Mouse (Mus musculus) cerebellum, postnatal 4 days (tissue): Measurements from ENCODE around the gene Nfkbib.

ENCODE experiments used
- DNase-seq, 2 experiments: peaks; one replicate each; pipeline ENCODE4 v3.0.0; 2022; ENCODE audit warnings: low spot score in 2 of 2, mixed read lengths in 1 of 2

The Nfkbib gene

DNA sequence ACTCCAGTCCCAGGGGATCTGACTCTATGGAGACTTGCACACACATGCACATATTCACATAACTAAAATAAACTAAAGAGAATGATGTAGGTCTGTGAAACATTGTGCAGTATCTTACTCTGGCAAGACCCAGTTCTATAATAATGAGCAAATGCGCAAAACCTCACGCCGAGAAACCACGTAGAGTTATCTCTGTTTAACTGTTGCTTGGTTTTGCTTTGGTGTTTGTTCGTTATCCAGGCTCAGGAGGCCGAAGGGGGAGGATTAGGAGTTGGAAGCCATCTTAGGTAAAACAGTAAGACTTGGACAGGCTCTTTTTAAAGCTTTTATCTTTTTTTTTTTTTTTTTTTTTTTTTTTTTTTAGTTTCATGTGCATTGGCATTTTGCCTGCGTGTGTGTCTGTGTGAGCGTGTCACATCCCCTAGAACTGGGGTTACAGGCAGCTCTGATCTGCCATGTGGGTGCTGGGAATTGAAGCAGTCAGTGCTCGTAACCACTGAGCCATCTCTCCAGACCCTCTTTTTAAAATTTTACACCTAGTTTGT is 2.2 kb upstream of the Nfkbib start:
- no peak for DNase-seq

DNA sequence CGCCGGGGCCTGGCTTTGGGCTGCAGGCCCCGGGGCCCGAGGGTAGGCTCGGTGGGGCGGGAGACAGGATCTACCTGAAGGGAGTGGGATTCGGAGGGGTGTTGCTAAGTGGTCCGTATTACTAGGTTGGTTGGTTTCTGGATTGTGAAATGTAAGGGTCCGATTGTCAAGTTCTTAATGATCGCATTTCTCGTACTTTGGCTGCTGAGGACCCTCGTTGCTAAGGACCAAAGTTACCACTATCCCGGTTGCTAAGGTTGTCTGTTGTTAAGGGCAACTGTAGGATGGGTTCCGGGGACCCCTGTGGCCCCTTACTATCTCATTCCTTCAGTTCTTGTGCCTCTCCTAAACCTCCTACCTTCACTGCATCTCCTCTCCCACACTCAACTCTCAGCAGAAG is 402 bp downstream of the Nfkbib start:
- DNase-seq, result no peak

DNA sequence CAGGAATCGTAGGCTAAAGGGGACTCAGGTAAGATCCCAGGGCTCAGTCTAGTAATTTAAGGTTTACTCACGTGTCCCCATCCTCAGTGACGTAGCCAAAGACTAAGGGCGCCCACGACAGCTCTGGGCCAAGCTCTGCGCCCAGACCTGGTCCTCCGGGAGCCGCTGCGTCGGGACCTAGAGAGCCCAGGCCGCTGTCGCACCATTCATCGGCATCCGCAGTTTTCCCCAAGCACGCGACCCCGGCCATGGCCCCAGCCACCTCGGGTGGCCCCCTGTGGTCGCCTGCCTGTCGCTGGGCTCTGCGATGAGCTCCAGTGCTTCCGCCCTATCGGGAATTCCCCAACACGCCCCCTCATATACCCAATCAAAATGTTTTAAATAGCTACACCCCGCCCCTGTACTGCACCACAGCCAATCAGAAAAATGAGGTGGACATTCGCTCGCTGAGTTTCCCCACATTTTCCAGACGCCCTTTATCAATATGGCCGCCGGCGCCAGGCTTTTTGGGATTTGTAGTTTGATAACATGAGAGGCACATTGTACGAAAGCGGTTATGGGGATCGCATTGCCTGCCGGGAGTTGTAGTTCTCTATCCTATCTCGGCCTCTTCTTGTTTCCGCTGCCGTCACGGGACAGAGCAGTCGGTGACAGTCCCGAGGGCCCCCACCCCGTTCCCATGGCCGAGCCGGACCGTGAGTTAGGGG is 986 bp downstream of the Nfkbib start, which contains the start of gene Sirt2:
Gene Sirt2 (plus strand): TSS at position 563 of the 707 bp plus-strand sequence.
- peak; percentile 87 to 95 for DNase-seq

DNA sequence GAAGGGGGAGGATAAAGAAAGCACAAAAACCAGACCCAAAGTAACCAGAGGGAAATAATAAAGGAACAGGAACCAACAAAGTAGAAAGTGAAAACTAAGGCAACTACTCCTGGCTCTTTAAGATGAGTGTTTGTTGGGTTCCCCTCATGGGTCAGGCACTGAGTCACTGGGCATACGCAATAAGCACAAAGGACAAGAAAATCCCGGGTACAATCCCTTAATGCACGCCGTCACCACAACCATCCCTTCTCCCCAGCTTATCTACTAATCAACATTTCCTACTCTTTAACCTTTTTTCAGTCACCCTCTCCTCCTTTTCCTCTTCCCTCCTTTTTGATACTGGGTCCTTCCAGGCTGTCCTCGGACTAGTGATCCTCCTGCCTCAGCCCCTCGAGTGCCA is 2.1 kb downstream of the Nfkbib start:
- no peak for DNase-seq

DNA sequence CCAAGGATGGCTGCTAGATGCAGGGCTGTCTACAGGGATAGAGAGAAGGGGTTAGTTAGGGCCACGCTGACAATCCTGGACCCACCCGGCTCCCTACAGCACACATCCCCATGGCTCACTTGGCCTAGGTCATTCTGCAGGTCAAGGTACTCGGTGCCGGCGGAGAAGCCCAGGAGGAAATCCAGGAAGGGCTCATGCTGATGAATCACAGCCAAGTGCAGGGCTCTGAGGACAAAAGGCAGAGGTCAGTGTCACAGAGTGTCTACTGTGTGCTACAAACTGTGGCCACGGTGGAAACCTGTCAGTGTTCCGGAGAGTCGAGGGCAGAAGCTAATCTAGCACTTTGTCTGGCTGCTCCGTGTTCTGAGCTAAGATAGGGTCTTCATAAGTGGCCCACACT is 5.4 kb downstream of the Nfkbib start:
- no peak for DNase-seq

DNA sequence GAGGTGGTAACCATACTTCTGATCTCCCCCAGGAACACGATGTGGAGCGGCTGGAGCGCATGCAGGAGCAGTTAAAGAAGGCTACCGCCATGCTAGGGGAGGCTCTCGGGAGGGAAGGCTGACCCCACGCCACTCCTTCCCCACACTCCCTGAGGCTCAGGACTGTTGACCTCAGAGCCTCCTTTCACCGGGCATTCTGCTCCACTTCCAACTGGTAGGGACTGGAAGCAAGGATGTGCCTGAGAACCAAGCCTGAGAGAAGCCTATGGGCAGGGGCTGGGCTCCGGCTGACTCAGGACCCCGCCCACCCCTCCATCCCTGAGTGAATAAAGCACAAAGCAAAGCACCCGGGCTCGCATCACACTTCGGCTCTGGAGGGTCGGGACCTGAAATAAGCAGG is 8.7 kb downstream of the Nfkbib start:
- DNase-seq, result no peak

DNA sequence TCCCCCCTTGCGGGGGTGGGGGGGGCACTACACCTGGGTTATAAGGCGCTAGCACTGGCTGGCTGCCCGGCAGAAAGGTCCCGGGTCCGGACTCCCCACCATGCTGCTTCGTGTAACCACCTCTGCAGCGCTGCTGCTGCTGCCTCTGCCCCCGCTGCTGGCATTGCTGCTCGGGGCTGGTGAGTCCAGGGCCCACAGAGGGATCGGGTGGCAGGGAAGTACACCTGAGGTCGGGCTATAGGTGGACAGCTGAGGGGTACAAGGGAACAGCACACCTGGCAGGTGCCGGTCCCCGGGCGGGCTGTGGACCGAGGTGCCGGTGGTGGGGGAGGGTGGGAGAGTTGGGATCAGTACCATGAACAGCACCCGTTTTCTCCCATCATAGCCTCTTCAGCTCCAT is 11.2 kb downstream of the Nfkbib start, which contains the start of gene Ccer2:
Gene Ccer2 (plus strand): TSS at position 96 of the 400 bp plus-strand sequence.
- no peak for DNase-seq

DNA sequence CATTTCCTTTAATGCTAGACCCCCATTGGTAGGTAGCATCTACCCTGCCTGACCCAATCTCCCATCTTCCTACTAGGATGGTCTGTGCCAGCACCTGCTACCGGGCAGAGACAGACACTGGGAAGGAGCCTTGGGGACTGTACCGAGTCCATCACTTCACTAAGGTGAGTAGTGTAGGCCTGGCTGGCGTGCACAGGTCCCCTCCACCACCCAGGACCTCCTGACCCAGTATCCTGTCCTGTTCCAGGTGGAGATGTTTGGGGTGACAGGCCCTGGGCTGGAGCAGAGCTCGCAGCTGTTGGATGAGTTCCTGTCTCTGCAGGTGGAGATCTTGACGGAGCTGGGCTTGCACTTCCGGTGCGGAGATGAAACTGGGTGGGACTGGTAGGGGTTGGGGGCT is 17.4 kb downstream of the Nfkbib start:
- DNase-seq, result no peak

DNA sequence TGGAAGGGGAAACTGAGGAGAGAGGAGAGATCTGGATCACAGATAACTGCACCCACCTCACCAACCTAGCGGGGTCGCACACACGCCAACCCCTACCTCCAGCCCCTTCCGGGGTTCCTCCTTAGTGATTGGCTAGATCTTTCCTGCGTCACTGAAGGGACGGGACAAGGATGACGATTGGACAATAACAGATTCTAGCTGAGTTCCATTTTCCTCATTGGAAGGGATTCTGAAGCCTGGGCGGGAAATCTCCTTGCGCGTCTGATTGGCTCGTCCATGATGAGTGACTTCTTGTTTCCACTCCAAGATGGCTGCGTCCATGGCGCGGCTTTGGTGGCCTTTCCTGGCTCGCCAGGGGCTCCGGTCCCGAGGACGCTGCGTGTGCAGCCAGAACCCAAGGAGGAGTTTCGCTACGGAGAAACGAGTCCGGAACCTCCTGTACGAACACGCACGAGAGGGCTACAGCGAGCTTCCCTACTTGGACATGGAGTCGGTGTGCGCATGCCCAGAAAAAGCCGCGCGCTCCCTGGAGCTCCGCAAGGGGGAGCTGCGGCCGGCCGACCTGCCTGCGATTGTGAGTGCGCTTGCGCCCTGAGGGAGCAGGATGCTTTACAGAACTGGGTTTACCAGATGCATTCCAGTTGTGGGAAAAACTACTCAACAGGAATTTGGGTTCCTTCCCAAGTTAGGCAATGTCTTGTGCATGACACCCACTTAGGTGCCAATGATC is 25.4 kb downstream of the Nfkbib start, which contains the start of the genes Mrps12 and Sars2:
Gene Mrps12 (minus strand): TSS at position 112 of the 730 bp plus-strand sequence.
Gene Sars2 (plus strand): TSS at position 284 of the 730 bp plus-strand sequence.
- DNase-seq, result peak; percentile 85 to 95

DNA sequence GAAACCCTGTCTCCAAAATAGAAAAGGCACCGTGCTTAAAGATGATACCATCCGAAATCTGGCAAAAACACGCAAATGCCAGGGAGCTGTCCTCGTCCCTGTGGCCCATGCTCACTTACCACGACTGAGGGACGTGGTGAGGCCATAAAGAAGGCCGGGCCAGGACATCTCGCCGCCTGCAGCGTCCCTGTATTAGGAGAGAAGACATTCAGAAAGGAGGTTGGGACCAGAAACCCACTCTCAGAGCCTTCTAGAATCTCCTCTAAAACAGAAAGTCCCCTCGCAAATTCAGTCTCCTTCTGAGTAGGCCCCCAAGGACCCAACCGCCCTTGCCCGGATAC is 26.0 kb downstream of the Nfkbib start:
- DNase-seq, result no peak

DNA sequence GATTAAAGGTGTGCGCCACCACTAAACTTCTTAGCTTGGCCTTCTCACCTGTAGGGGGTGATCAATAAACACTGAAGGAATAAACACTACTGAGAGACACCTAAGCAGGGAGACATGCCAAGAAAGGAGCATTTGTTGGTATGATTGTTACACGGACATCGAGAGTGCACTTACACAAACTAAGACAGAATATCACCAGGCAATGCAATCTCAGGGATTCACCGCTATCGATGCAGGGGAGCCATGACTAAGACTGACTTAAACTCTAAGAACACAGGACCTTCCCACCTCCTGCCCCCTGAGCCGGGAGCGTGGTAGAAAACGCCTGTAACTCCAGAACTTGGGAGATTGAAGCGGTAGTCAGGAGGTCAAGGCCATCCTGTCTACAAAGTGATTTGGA is 26.4 kb downstream of the Nfkbib start:
- DNase-seq, result no peak

DNA sequence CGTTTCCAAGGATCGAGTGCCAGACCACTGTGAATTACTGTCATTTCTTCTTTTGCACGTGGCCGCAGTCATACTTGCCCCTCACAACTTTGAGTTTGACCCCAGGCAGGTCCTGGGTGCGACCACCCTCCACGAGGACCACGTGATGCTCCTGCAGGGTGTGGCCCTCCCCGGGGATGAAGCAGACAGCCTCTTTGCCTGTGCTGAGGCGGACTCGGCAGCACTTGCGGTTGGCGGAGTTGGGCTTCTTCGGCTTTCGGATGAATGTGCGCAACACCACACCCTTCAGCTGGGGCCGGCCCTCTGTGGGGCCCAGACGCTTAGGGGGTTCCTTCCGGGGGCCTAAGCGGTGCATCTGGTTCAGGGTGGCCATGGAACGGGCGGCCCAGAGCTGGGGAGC is 27.5 kb downstream of the Nfkbib start:
- no peak for DNase-seq

DNA sequence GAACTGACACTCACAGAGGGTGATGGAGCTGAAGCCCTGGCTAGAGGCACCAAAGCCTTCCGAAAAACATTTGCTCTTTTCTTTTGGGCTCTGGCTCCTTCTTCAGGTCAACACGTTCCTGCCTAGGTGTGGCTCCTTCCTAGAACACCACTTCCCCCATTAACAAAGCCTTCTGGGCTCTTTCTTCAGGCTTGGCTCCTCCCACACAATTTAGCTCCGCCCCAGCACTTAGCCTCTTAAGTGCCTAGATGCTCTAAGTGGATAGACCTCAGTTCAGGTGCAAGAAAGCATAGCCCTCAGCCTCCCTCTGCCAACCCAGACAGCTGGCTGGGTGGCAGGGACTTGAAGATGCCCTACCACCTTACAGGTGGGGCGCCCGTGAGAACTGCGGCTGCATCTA is 31.6 kb downstream of the Nfkbib start:
- no peak for DNase-seq

DNA sequence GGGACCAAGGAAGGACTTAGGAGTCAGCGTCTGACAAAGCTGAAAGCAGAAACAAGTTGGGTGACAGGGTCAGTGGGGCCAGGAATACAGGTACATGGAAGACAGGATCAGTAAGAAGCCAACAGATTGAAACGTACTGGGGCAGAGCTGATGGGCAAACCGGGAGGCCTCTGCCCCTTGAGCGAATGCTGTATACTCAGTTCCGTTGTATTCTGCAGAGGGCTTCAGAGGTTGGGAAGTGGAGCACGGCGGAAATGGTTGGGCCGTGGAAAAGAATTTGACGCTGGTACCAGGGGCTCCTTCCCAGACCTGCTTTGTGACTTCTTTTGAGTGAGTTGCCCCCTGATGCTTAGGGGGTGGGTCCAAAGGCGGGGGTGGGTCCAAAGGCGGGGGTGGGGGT is 34.1 kb downstream of the Nfkbib start:
- no peak for DNase-seq

DNA sequence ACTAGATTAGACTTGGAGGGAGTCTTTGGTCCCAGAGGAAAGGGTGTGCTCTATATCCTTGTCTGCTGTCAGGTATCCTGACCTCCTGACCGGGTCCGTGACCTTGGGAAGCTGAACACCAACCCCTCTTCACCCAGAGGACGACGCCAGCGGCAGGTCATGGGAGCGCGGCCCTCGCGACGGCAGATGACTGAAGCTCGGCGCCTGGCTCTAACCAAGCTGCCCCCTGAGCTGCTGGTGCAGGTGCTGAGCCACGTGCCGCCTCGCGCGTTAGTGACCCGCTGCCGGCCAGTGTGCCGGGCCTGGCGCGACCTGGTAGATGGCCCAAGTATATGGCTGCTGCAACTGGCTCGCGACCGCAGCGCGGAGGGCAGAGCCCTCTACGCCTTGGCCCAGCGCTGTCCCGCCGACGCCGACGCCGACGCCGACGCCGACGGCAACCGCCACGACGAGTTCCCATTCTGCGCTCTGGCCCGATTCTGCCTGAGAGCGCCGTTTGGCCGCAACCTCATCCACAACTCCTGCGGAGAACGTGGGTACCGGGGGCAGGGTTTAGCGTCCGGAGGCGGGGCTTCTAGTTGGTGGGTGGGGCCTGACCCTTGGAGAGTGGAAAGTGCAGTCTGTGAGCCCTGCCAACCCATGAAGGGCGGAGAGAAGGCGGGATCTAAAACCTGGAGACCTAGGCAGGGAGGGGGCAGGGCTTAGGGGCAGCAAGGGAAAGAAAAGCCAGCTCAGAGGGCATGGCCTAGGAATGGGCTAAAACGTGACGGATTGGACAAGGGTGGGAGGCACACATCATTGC is 34.8 kb downstream of the Nfkbib start:
- peak; percentile 41 to 47 for DNase-seq

DNA sequence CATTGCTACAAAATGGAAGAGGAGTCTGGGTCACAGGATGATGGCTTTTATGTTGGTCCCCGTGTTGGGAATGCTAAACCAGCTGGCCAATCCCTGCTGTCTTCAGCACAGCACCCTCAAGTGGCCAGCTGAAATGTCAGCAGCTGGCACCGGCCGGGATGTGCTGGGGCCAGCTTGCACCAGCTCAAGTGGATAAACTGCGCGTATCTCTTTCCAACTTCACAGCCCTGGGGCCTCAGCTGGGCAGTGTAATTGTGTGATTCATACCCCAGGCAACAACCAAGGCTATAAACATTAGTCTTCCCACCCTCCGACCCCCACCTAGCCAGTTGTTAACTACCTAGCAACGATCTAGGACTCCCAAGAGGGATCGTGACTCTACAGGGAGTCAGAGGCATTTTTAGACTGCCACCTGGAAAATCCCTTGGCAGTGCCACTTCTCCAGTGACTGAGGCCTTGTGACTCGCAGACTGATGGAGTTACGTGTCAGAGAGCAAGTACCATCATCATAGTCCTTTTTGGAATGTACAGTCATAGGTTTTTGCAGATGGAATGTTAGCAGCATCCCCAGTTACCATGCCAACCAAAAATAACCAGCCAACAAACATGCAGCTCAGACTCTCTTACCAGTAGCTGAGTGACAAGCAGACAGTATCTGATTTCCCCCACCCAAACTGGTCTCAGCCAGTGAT is 39.5 kb downstream of the Nfkbib start:
- DNase-seq, result peak in 1 of 2 experiments; percentile 39

DNA sequence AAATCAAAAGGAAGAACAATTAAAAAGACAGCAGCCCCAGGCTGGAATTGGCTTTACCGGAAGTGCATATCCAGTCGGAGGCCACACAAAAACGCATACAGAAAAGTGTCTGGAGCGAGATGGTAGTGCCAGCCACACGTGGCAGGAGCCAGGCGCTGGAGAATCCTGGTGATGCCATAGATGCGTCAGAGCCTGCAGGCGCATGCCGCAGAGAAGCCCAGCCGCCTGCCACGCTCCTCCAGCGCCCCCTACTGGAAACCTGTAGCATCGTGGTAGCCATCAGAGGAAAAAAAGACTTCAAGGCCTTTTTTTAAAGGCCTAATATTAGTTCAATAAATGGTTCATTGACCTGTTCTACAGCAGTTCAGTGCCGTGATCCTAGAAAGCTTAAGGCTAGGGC is 40.7 kb downstream of the Nfkbib start:
- peak; percentile 68 to 84 for DNase-seq

DNA sequence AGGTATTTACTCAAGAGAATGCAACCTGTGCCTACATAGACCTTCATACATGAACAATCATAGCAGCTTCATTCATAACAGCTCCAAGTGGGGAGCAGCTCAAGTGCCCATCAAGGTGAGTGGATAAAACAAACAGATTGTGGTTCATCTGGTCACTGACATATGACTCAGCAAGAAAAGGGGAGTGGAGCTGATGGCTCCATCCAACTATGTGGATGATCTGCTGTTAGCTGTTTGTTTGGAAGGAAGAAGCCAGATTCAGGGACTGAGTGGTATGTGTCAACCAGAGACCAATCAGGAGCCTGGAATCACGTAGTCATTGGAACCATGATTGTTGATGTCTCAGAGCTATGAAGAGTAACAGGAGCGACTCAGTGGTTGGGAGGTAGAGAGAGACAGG is 42.7 kb downstream of the Nfkbib start:
- no peak for DNase-seq

DNA sequence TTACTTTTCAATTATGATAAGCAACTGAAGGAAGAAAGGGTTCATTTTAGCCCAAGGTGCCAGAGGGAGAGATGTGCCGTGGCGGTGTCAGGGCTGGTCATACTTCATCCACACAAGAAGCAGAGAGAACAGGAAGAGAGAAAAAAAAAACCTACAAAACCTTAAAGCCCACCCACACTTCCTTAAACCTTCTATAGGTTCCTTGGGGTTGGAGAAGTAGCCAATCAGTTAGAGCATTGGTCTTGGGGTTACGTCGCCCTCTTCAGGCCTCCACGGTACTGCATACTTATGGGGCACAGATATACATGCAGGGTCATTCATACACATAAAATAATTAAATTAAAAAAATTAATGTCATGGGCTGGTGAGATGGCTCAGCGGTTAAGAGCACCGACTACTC is 45.2 kb downstream of the Nfkbib start:
- no peak for DNase-seq

DNA sequence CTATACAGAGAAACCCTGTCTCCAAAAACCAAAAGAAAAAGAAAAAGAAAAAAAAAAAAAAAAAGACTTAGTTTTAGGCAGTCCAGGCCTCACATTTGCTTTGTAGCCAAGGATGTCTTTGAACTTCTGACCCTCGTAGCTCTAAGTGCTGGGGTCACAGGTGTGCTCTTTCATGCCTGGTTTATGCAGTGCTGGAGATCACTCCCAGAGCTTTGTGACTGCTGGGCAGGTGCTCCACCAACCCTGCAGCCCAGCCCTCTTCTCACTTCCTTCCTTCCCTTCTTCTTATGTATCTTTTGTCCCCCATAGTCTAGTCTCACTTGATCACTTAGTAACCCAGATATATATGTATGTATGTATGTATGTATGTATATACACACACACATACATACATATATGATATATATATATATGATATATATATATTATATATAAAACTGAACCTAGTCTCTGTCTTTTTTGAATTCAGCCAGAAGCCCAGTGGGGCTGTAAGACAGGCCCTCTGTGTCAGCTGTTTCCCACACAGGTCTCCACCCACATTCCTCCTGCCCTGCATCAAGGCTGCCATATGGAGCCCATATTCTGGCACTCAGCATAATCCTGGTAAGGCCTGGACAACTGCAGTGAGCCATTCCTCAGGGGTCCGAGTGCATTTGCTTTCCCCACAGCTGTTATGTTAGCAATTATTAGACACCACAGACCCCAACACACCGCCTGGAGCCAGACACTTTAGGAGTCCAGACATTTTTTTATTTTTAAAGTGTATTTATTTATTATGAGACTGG is 46.4 kb downstream of the Nfkbib start:
- DNase-seq, result no peak

DNA sequence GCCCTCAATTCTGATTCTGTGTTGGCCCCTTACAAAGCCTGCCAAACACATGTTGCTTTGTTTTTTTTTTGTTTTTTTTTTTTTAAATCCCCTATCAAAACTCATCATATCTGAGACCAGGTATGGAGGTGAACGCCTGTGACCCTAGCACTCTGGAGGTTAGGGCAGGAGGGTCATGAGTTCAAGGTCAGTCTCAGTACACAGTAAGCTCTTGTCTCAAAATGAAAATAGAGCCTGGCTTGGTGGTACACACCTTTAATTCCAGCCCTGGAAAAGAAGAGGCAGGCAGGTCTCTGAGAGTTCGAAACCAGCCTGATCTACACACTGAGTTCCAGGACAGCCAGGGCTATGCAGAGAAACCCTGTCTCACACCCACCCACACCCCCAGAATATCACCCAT is 47.7 kb downstream of the Nfkbib start:
- DNase-seq, result no peak
